8 mouse cellular contexts compared by ENCODE assay signal in genomic region chr7:28464416-28465212, GRCm38 (mm10). TPM values are rescaled to one million over a fixed set of nuclear protein-coding genes. Genes with fewer than 3 reads are reported as not detected.
A peak's percentile ranks its signal among the peaks of the same experiment; 100 is the strongest.
DNase-seq lines count a peak whose midpoint lies in the region; ATAC-seq and TF ChIP-seq lines count a peak whose summit lies in the region.

No protein-coding gene starts in this region.

- H3K9me3 ChIP-seq in heart, embryonic 13.5 days, result no peaks in the 10 kb centered on the region
- no peaks in the 10 kb centered on the region for H3K9me3 ChIP-seq in forebrain, embryonic 15.5 days
- H3K9me3 ChIP-seq in kidney, embryonic 14.5 days (ENCODE audit: control insufficient read depth, low read length), result no peaks in the 10 kb centered on the region
- no peaks in the 10 kb centered on the region for H3K9me3 ChIP-seq in limb, embryonic 14.5 days (ENCODE audit: control insufficient read depth, low read length)

- peak overlapping the region; percentile 10; the same call in 1 of the 2 replicates for H3K9ac ChIP-seq in heart, embryonic 13.5 days
- H3K9ac ChIP-seq in forebrain, embryonic 15.5 days (replicated peaks), result no peak overlapping the region
- no peak overlapping the region for H3K9ac ChIP-seq in kidney, embryonic 14.5 days (ENCODE audit: low read depth, low read length)
- no peak overlapping the region for H3K9ac ChIP-seq in limb, embryonic 14.5 days (ENCODE audit: low read depth, low read length, severe bottlenecking)

- peaks cover 27% of the 10 kb centered on the region for H3K36me3 ChIP-seq in heart, embryonic 13.5 days
- H3K36me3 ChIP-seq in forebrain, embryonic 15.5 days, result peaks cover 36% of the 10 kb centered on the region
- H3K36me3 ChIP-seq in kidney, embryonic 14.5 days (ENCODE audit: control insufficient read depth, insufficient read depth, low read length), result peaks cover 13% of the 10 kb centered on the region
- H3K36me3 ChIP-seq in limb, embryonic 14.5 days (ENCODE audit: control insufficient read depth, insufficient read depth, low read length), result peaks cover 35% of the 10 kb centered on the region

- no peak for DNase-seq in heart, adult 18-20 months
- DNase-seq in adrenal gland, postnatal 36 days, result peak; percentile 80 to 87
- DNase-seq in limb, embryonic 14.5 days (ENCODE audit: low spot score), result peak; percentile 53

- H3K4me2 ChIP-seq in heart, embryonic 13.5 days, result peak overlapping the region; percentile 30; the same call in 1 of the 2 replicates
- peak overlapping the region; percentile 4; the same call in 1 of the 2 replicates for H3K4me2 ChIP-seq in forebrain, embryonic 15.5 days (replicated peaks)
- H3K4me2 ChIP-seq in kidney, embryonic 14.5 days (replicated peaks; ENCODE audit: low read depth, low read length), result no peak overlapping the region
- no peak overlapping the region for H3K4me2 ChIP-seq in limb, embryonic 14.5 days (replicated peaks; ENCODE audit: low read depth, low read length, severe bottlenecking)

- ATAC-seq in heart, embryonic 13.5 days (ENCODE audit: extremely low read depth, insufficient number of reproducible peaks, low FRiP score, low TSS enrichment), result no peak
- peak; percentile 84 for ATAC-seq in forebrain, embryonic 15.5 days (replicated peaks)
- peak; percentile 46; the same call in 1 of the 2 replicates for ATAC-seq in kidney, embryonic 14.5 days (ENCODE audit: low FRiP score, low TSS enrichment)
- peak; percentile 51; the same call in 1 of the 2 replicates for ATAC-seq in limb, embryonic 14.5 days (ENCODE audit: low FRiP score, low read depth)
- ATAC-seq in monocyte, adult 5-6 weeks (replicated peaks; ENCODE audit: insufficient number of reproducible peaks, low FRiP score, low TSS enrichment, poor library complexity, severe bottlenecking), result 0 out of 2 replicates have a peak, but pooled peaks have one; percentile 50
- ATAC-seq in erythroid progenitor cell, adult 5-6 weeks (replicated peaks; ENCODE audit: low FRiP score, poor library complexity, severe bottlenecking), result no peak

- H3K27ac ChIP-seq in heart, embryonic 13.5 days (replicated peaks), result no peak overlapping the region
- H3K27ac ChIP-seq in forebrain, embryonic 15.5 days (replicated peaks), result no peak overlapping the region
- no peak overlapping the region for H3K27ac ChIP-seq in kidney, embryonic 14.5 days (ENCODE audit: low read depth, low read length)
- H3K27ac ChIP-seq in limb, embryonic 14.5 days (replicated peaks; ENCODE audit: low read depth, low read length), result no peak overlapping the region

- H3K4me3 ChIP-seq in heart, embryonic 13.5 days, result no peak overlapping the region
- H3K4me3 ChIP-seq in forebrain, embryonic 15.5 days, result 0 out of 2 replicates have a peak overlapping the region, but pooled peaks have one; percentile 0
- no peak overlapping the region for H3K4me3 ChIP-seq in kidney, embryonic 14.5 days (ENCODE audit: low read length)
- no peak overlapping the region for H3K4me3 ChIP-seq in limb, embryonic 14.5 days (replicated peaks; ENCODE audit: low read length)

- peaks cover 13% of the 10 kb centered on the region for H3K4me1 ChIP-seq in heart, embryonic 13.5 days
- peaks cover 17% of the 10 kb centered on the region for H3K4me1 ChIP-seq in forebrain, embryonic 15.5 days
- H3K4me1 ChIP-seq in kidney, embryonic 14.5 days (ENCODE audit: control insufficient read depth, insufficient read depth, low read length), result 0 out of 2 replicates have a peak, but pooled peaks cover 8% of the 10 kb centered on the region
- H3K4me1 ChIP-seq in limb, embryonic 14.5 days (ENCODE audit: control insufficient read depth, insufficient read depth, low read length), result peaks cover 9% of the 10 kb centered on the region

- peaks cover 34% of the 10 kb centered on the region for H3K27me3 ChIP-seq in heart, embryonic 13.5 days (replicated peaks)
- H3K27me3 ChIP-seq in forebrain, embryonic 15.5 days, result peaks cover 9% of the 10 kb centered on the region
- H3K27me3 ChIP-seq in kidney, embryonic 14.5 days (ENCODE audit: control insufficient read depth, insufficient read depth, low read length), result peaks cover 3% of the 10 kb centered on the region; the same call in 1 of the 2 replicates
- H3K27me3 ChIP-seq in limb, embryonic 14.5 days (ENCODE audit: control insufficient read depth, insufficient read depth, low read length), result 0 out of 2 replicates have a peak, but pooled peaks cover 7% of the 10 kb centered on the region

- WGBS in heart, embryonic 13.5 days, result 64% methylated on average over 10 of the region's 10 CpGs
- 60% methylated on average over 10 of the region's 10 CpGs for WGBS in forebrain, embryonic 15.5 days
- WGBS in kidney, embryonic 14.5 days, result 67% methylated on average over 10 of the region's 10 CpGs
- WGBS in limb, embryonic 14.5 days, result 56% methylated on average over 10 of the region's 10 CpGs

- TF ChIP-seq POLR2A in limb, embryonic 14.5 days (IDR thresholded peaks at IDR 0.05; ENCODE audit: borderline replicate concordance, extremely low read depth, insufficient read depth, insufficient read length), result no peak

RNA-seq across cellular contexts. Expression of gene Lrfn1, which starts 12.8 kb away (rescaled TPM):
- polyA plus RNA-seq in heart, embryonic 13.5 days (2015; fragmentation: Nextera tagmentation; extraction: Ambion mirVana), result 0.94 and 1.1 TPM in 2 replicates
- under 1 TPM; 0.46 to 0.65 TPM for total RNA-seq in heart, adult 18-20 months (2021)
- total RNA-seq in adrenal gland, postnatal 36 days (2021), result 10 to 100 TPM; 15.6 to 17.5 TPM
- polyA plus RNA-seq in forebrain, embryonic 15.5 days (2015; fragmentation: Nextera tagmentation; extraction: Ambion mirVana), result 10.9 and 13.0 TPM in 2 replicates
- polyA plus RNA-seq in kidney, embryonic 14.5 days (2014; fragmentation: Nextera tagmentation; extraction: Ambion mirVana), result 3.2 and 4.9 TPM in 2 replicates
- polyA plus RNA-seq in limb, embryonic 14.5 days (2012; rRNA removed), result 18.7 and 31.8 TPM in 2 replicates
- polyA plus RNA-seq in limb, embryonic 14.5 days (2014; fragmentation: Nextera tagmentation; extraction: Ambion mirVana), result 5.9 and 7.6 TPM in 2 replicates
- total RNA-seq in monocyte, adult 5-6 weeks (2017), result 0.78 to 1.3 TPM in 2 of 3 replicates, not detected in the other
- total RNA-seq in erythroid progenitor cell, adult 5-6 weeks (2015; ENCODE audit: low replicate concordance), result 0.84 TPM in 1 of 2 replicates, not detected in the other
- total RNA-seq in erythroid progenitor cell, adult 5-6 weeks (2017; ENCODE audit: low replicate concordance), result not detected in 2 replicates

RNA-seq across cellular contexts. Expression of gene Gmfg, which starts 27.4 kb away (rescaled TPM):
- polyA plus RNA-seq in heart, embryonic 13.5 days (2015; fragmentation: Nextera tagmentation; extraction: Ambion mirVana), result 6.9 and 8.4 TPM in 2 replicates
- 1 to 10 TPM; 5.4 to 7.8 TPM for total RNA-seq in heart, adult 18-20 months (2021)
- 1 to 10 TPM; 6.7 to 8.1 TPM for total RNA-seq in adrenal gland, postnatal 36 days (2021)
- 4.0 and 4.7 TPM in 2 replicates for polyA plus RNA-seq in forebrain, embryonic 15.5 days (2015; fragmentation: Nextera tagmentation; extraction: Ambion mirVana)
- 11.8 and 17.9 TPM in 2 replicates for polyA plus RNA-seq in kidney, embryonic 14.5 days (2014; fragmentation: Nextera tagmentation; extraction: Ambion mirVana)
- 7.0 and 12.7 TPM in 2 replicates for polyA plus RNA-seq in limb, embryonic 14.5 days (2012; rRNA removed)
- polyA plus RNA-seq in limb, embryonic 14.5 days (2014; fragmentation: Nextera tagmentation; extraction: Ambion mirVana), result 15.7 and 19.4 TPM in 2 replicates
- 496 to 674 TPM (median 637 TPM) in 3 replicates for total RNA-seq in monocyte, adult 5-6 weeks (2017)
- 79.3 and 117 TPM in 2 replicates for total RNA-seq in erythroid progenitor cell, adult 5-6 weeks (2015; ENCODE audit: low replicate concordance)
- 55.6 and 119 TPM in 2 replicates for total RNA-seq in erythroid progenitor cell, adult 5-6 weeks (2017; ENCODE audit: low replicate concordance)

RNA-seq across cellular contexts. Expression of gene Ifnl2, which starts 45.6 kb away (rescaled TPM):
- not detected in 2 replicates for polyA plus RNA-seq in heart, embryonic 13.5 days (2015; fragmentation: Nextera tagmentation; extraction: Ambion mirVana)
- not detected for total RNA-seq in heart, adult 18-20 months (2021)
- total RNA-seq in adrenal gland, postnatal 36 days (2021), result not detected
- not detected in 2 replicates for polyA plus RNA-seq in forebrain, embryonic 15.5 days (2015; fragmentation: Nextera tagmentation; extraction: Ambion mirVana)
- polyA plus RNA-seq in kidney, embryonic 14.5 days (2014; fragmentation: Nextera tagmentation; extraction: Ambion mirVana), result not detected in 2 replicates
- polyA plus RNA-seq in limb, embryonic 14.5 days (2012; rRNA removed), result not detected in 2 replicates
- not detected in 2 replicates for polyA plus RNA-seq in limb, embryonic 14.5 days (2014; fragmentation: Nextera tagmentation; extraction: Ambion mirVana)
- not detected in 3 replicates for total RNA-seq in monocyte, adult 5-6 weeks (2017)
- not detected in 2 replicates for total RNA-seq in erythroid progenitor cell, adult 5-6 weeks (2015; ENCODE audit: low replicate concordance)
- total RNA-seq in erythroid progenitor cell, adult 5-6 weeks (2017; ENCODE audit: low replicate concordance), result not detected in 2 replicates

RNA-seq across cellular contexts. Expression of gene Ifnl3, which starts 58.0 kb away (rescaled TPM):
- not detected in 2 replicates for polyA plus RNA-seq in heart, embryonic 13.5 days (2015; fragmentation: Nextera tagmentation; extraction: Ambion mirVana)
- not detected for total RNA-seq in heart, adult 18-20 months (2021)
- total RNA-seq in adrenal gland, postnatal 36 days (2021), result not detected
- polyA plus RNA-seq in forebrain, embryonic 15.5 days (2015; fragmentation: Nextera tagmentation; extraction: Ambion mirVana), result not detected in 2 replicates
- not detected in 2 replicates for polyA plus RNA-seq in kidney, embryonic 14.5 days (2014; fragmentation: Nextera tagmentation; extraction: Ambion mirVana)
- polyA plus RNA-seq in limb, embryonic 14.5 days (2012; rRNA removed), result not detected in 2 replicates
- not detected in 2 replicates for polyA plus RNA-seq in limb, embryonic 14.5 days (2014; fragmentation: Nextera tagmentation; extraction: Ambion mirVana)
- total RNA-seq in monocyte, adult 5-6 weeks (2017), result not detected in 3 replicates
- total RNA-seq in erythroid progenitor cell, adult 5-6 weeks (2015; ENCODE audit: low replicate concordance), result not detected in 2 replicates
- total RNA-seq in erythroid progenitor cell, adult 5-6 weeks (2017; ENCODE audit: low replicate concordance), result not detected in 2 replicates

Comparison
In these comparisons a context has a peak if more than half of its experiments do, and no peak if none do; other contexts are left out.
1. ATAC-seq: peak in forebrain, embryonic 15.5 days (single experiment), kidney, embryonic 14.5 days (single experiment), limb, embryonic 14.5 days (single experiment) and monocyte, adult 5-6 weeks (single experiment); none in heart, embryonic 13.5 days (single experiment) and erythroid progenitor cell, adult 5-6 weeks (single experiment).
2. H3K4me2 ChIP-seq: peak in heart, embryonic 13.5 days (single experiment) and forebrain, embryonic 15.5 days (single experiment); none in kidney, embryonic 14.5 days (single experiment) and limb, embryonic 14.5 days (single experiment).
3. DNase-seq: peak in adrenal gland, postnatal 36 days (2 of 2) and limb, embryonic 14.5 days (single experiment); none in heart, adult 18-20 months (0 of 2).
4. RNA of gene Gmfg, which starts 27.4 kb away (total RNA-seq): 496 to 674 TPM in monocyte, adult 5-6 weeks and 55.6 to 119 TPM in erythroid progenitor cell, adult 5-6 weeks; 6.7 to 8.1 TPM in adrenal gland, postnatal 36 days and 5.4 to 7.8 TPM in heart, adult 18-20 months; every median in the first group is over 4 times any median in the second.